Mouse (Mus musculus) liver, embryonic 16.5 days (tissue): ENCODE measurements around the gene Tbc1d4. TPM values are rescaled to one million over a fixed set of nuclear protein-coding genes. Genes with fewer than 3 reads are reported as not detected.

Experiments
- polyA plus RNA-seq: library from polyadenylated mRNA; unstranded; fragments of >200 nt; fragmentation: Nextera tagmentation; extraction: Ambion mirVana; gene quantifications from 2 replicates; pipeline ENCODE4 v1.2.1, GENCODE M21; 2015

Tbc1d4 gene
- polyA plus RNA-seq, 1 experiment from 2014 or later: 2.0 TPM

Other genes with a start within 250 kb of the Tbc1d4 start
- gene Commd6, start 31.5 kb upstream of the Tbc1d4 start, polyA plus RNA-seq: 35.7 and 41.1 TPM in 2 replicates
- gene Uchl3, start 44.8 kb upstream of the Tbc1d4 start, polyA plus RNA-seq: 40.3 and 43.6 TPM in 2 replicates
- not detected in 2 replicates for gene Gm9922, start 120.6 kb upstream of the Tbc1d4 start, polyA plus RNA-seq
- 2.9 and 3.6 TPM in 2 replicates for gene Lmo7, start 120.8 kb upstream of the Tbc1d4 start, polyA plus RNA-seq